Mouse (Mus musculus): ENCODE measurements around the gene C1qtnf3. TPM values are rescaled to one million over a fixed set of nuclear protein-coding genes. Genes with fewer than 3 reads are reported as not detected.

C1qtnf3 gene
- polyA plus RNA-seq, 1 experiment: 42.8 TPM

Other genes with a start within 250 kb of the C1qtnf3 start
- gene Rai14, start 237.7 kb upstream of the C1qtnf3 start, polyA plus RNA-seq (2012; rRNA removed): 20.0 and 28.6 TPM in 2 replicates
- gene Amacr, start 29.4 kb downstream of the C1qtnf3 start, polyA plus RNA-seq (2012; rRNA removed): 11.4 and 14.4 TPM in 2 replicates
- 0.01 and 0.04 TPM in 2 replicates for gene Slc45a2, start 48.4 kb downstream of the C1qtnf3 start, polyA plus RNA-seq (2012; rRNA removed)
- 0.03 and 0.10 TPM in 2 replicates for gene Rxfp3, start 85.7 kb downstream of the C1qtnf3 start, polyA plus RNA-seq (2012; rRNA removed)
- 2.9 and 3.5 TPM in 2 replicates for gene Adamts12, start 112.5 kb downstream of the C1qtnf3 start, polyA plus RNA-seq (2012; rRNA removed)

Data from urinary bladder, adult 2 months (tissue).